Mouse (Mus musculus) forebrain, postnatal 0 days (tissue): ENCODE results near the gene Clcn7. TPM values are rescaled to one million over a fixed set of nuclear protein-coding genes. Genes with fewer than 3 reads are reported as not detected.
A peak's percentile ranks its signal among the peaks of the same experiment; 100 is the strongest.

ENCODE experiments used
- ATAC-seq: fragments of 200-750 bp; cut with Nextera tagmentation; 2 replicates; pipeline ENCODE4 v1.8.0; 2017; ENCODE audit warnings: mild to moderate bottlenecking, moderate library complexity
- DNase-seq: peaks from one replicate; pipeline ENCODE4 v3.0.0-alpha.2; 2015
- H3K27ac ChIP-seq: fragments of 300-500 bp; sonication (generic); 2 replicates; pipeline ENCODE4 v1.5.1; 2014; ENCODE audit warnings: low read depth, mild to moderate bottlenecking, antibody characterized with exemption, low read length, moderate library complexity, mixed read lengths
- H3K27me3 ChIP-seq: fragments of 300-500 bp; sonication (generic); 2 replicates; pipeline ENCODE4 v1.6.1; 2014; ENCODE audit warnings: mild to moderate bottlenecking, low read length, mixed read lengths; ENCODE audit not compliant: insufficient read depth
- H3K36me3 ChIP-seq: fragments of 300-500 bp; sonication (generic); 2 replicates; pipeline ENCODE4 v1.6.1; 2014; ENCODE audit warnings: mild to moderate bottlenecking, moderate library complexity; ENCODE audit not compliant: insufficient read depth
- H3K4me1 ChIP-seq: fragments of 300-500 bp; sonication (generic); 2 replicates; pipeline ENCODE4 v1.6.1; 2014; ENCODE audit warnings: antibody characterized with exemption; ENCODE audit not compliant: insufficient read depth
- H3K4me2 ChIP-seq: fragments of 300-500 bp; sonication (generic); 2 replicates; pipeline ENCODE4 v1.6.1; 2014; ENCODE audit warnings: low read depth, mild to moderate bottlenecking, moderate library complexity
- H3K4me3 ChIP-seq: fragments of 300-500 bp; sonication (generic); 2 replicates; pipeline ENCODE4 v1.5.1; 2014; ENCODE audit warnings: low read depth, low read length, mixed read lengths
- H3K9ac ChIP-seq: fragments of 300-500 bp; sonication (generic); 2 replicates; pipeline ENCODE4 v1.6.1; 2014; ENCODE audit warnings: mild to moderate bottlenecking
- H3K9me3 ChIP-seq: fragments of 300-500 bp; sonication (generic); 2 replicates; pipeline ENCODE4 v1.6.1; 2016; ENCODE audit warnings: low read length
- CTCF ChIP-seq: sonication (generic); IDR thresholded peaks from 2 replicates; pipeline ENCODE4 v1.5.1; 2016; ENCODE audit warnings: antibody characterized with exemption, control low read depth, low read depth
- WGBS: fragments of 180-500 bp; shearing (Covaris S2); extraction: QIAGEN DNeasy Blood & Tissue Kit; methylation state at CpG from one replicate; pipeline ENCODE4 v1.1.7; 2014; 5-methylcytosine and 5-hydroxymethylcytosine counted together
- polyA plus RNA-seq: library from polyadenylated mRNA; unstranded; fragments of >200 nt; fragmentation: Nextera tagmentation; extraction: Ambion mirVana; gene quantifications from 2 replicates; pipeline ENCODE4 v1.2.1, GENCODE M21; 2015
- total RNA-seq: library from RNA; depleted of rRNA; stranded (reverse); fragments of >200 nt; gene quantifications from 2 replicates; pipeline ENCODE4 v1.2.3, GENCODE M21; 2014; rRNA removed

Clcn7 gene
- total RNA-seq (29.2 and 33.1 TPM in 2 replicates), polyA plus RNA-seq (14.8 and 19.0 TPM in 2 replicates)

DNA sequence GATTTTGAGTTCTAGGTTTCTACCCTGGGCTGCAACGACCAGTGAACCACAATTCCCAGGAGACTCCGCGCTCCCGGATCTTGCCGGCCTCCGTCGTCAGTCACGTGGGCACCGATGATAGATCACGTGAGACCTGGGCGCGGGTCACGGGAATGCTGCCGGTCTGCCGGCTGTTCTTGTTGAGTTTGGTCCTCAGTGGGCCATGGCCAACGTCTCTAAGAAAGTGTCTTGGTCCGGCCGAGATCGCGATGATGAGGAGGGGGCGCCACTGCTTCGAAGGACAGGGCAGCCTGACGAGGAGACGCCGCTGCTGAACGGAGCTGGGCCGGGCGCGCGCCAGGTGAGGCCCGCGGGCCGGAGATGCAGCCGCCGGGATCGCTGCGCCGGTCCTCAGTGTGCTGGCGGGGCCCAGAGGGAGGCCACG, at the start of gene Clcn7:
Gene Clcn7, plus strand, starts transcription at position 117 of the 424 bp plus-strand sequence.
- H3K27ac ChIP-seq: peak within 1 kb of the TSS; percentile 73

DNA sequence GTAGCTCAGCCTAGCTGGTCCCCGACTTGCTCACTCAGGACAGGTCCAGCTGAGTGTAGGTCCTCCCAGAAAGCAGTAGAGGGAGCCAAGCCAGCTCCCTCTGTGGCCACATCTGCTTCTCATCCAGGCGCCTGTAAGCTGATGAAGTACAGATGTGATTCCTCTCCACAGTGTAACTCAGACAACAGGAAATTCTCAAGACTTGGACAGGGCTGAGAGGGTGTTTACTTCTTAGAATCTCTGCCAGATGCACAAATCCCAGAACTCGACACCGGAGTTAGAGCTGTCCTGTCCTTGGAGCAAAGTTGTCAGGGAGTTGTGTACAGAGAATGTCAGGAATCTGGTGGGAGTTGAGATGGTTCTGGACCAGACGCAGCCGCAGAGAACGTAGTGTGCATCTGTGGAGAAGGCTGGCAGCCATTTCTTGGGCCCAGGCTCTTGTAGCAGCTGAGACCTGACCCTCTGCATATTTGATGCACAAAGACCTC, 49.7 kb upstream of the Clcn7 start, which contains the start of gene Tmem204:
Gene Tmem204, minus strand, starts transcription at position 148 of the 488 bp plus-strand sequence.
- TF ChIP-seq CTCF: 0 out of 2 replicates have a peak, but pooled peaks have one; percentile 24
- WGBS: 79% methylated on average over 7 of the region's 7 CpGs
- Histone ChIP-seq H3K4me3 (no peak within 1 kb of the TSS), H3K4me1 (no peaks in the 10 kb centered on the region), H3K9ac (no peak within 1 kb of the TSS), H3K27me3 (no peaks in the 10 kb centered on the region), H3K4me2 (no peak within 1 kb of the TSS), H3K27ac (no peak within 1 kb of the TSS), H3K36me3 (peaks cover 22% of the 10 kb centered on the region), H3K9me3 (no peaks in the 10 kb centered on the region)
- DNase-seq: no peak
- peak; percentile 34; the same call in 1 of the 2 replicates for ATAC-seq

More for the DNA sequence above, at the start of gene Clcn7:
- WGBS: 0% methylated on average over 40 of the region's 40 CpGs
- Histone ChIP-seq H3K9me3 (no peaks in the 10 kb centered on the region), H3K4me2 (peak within 1 kb of the TSS; percentile 72), H3K9ac (peak within 1 kb of the TSS; percentile 81), H3K4me1 (peaks cover 9% of the 10 kb centered on the region; the same call in 1 of the 2 replicates), H3K27me3 (no peaks in the 10 kb centered on the region), H3K4me3 (peak within 1 kb of the TSS; percentile 95), H3K36me3 (peaks cover 9% of the 10 kb centered on the region; the same call in 1 of the 2 replicates)
- TF ChIP-seq CTCF: no peak
- DNase-seq (peak; percentile 93), ATAC-seq (peak; percentile 98)

DNA sequence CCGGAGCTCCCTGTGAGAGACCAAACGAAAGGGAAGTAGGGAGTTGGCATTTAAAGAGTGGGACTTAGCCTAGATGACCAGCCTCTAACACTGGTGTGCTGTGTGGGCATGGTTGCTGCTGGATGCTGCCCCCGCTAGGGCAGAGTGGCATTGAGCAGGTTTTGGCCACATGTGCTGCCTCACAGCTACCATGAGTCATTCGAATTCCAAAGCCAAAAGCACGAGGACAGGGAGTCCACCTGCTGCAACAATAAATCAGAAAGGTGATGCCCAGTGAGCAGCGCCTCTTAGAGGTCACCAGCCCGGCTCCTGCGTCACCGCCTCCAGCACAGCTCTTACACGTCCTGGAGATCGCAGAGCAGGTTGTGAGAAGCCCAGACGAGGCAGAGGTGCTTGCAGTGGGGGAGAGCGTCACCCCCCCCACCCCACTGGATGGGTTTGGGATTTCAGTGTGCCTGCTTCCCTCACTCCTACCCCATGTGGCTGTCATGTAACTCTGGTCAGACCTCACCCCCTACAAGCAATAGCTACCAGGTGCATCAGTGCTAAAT, 48.3 kb upstream of the Clcn7 start:
- DNase-seq (no peak), ATAC-seq (no peak)
- Histone ChIP-seq H3K27ac (no peak overlapping the region), H3K4me3 (no peak overlapping the region), H3K4me1 (no peaks in the 10 kb centered on the region), H3K36me3 (peaks cover 31% of the 10 kb centered on the region), H3K9me3 (no peaks in the 10 kb centered on the region), H3K9ac (no peak overlapping the region), H3K4me2 (no peak overlapping the region), H3K27me3 (no peaks in the 10 kb centered on the region)
- TF ChIP-seq CTCF: no peak
- WGBS: 80% methylated on average over 13 of the region's 13 CpGs

DNA sequence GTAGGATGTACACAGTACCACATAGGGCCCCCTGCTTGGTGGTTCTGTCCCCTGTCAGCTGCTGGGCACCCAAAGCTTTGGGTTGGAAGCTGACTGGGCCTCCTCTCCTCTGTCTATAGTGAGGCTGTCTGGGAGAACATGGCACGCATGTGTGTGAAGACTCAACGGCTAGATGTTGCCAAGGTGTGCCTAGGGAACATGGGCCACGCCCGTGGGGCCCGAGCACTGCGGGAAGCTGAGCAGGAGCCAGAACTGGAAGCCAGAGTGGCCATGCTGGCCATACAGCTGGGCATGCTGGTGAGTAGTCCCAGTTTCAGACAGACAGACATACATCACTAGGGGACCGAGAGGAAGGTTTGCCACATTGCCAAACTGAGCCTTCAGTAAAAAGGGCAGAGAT, 46.5 kb upstream of the Clcn7 start:
- H3K4me1 ChIP-seq: no peaks in the 10 kb centered on the region
- no peaks in the 10 kb centered on the region for H3K27me3 ChIP-seq
- no peak overlapping the region for H3K9ac ChIP-seq
- no peak overlapping the region for H3K4me3 ChIP-seq
- no peak for ATAC-seq
- DNase-seq: no peak
- WGBS: 87% methylated on average over 7 of the region's 7 CpGs
- H3K36me3 ChIP-seq: peaks cover 28% of the 10 kb centered on the region
- H3K4me2 ChIP-seq: no peak overlapping the region
- TF ChIP-seq CTCF: no peak
- no peaks in the 10 kb centered on the region for H3K9me3 ChIP-seq
- no peak overlapping the region for H3K27ac ChIP-seq

DNA sequence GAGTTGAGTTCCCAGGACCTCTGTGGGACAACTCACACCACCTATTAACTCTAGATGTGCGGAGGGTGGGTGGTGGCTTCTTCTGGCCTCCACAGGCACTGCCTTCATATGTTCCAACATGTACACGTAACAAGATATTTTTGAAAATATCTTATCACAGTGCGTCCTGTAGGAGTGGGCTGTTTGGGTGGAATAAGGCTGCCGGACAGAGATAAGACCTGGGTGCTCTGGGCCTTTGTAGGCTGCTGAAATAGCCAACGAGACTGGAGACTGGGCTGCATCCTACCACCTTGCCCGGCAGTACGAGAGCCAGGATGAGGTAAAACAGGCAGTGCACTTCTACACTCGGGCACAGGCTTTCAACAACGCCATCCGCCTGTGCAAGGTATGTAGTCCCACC, 44.0 kb upstream of the Clcn7 start:
- 94% methylated on average over 10 of the region's 10 CpGs for WGBS
- H3K4me2 ChIP-seq: no peak overlapping the region
- H3K27me3 ChIP-seq: no peaks in the 10 kb centered on the region
- DNase-seq (no peak), ATAC-seq (no peak)
- H3K4me1 ChIP-seq: no peaks in the 10 kb centered on the region
- no peaks in the 10 kb centered on the region for H3K9me3 ChIP-seq
- H3K36me3 ChIP-seq: peaks cover 48% of the 10 kb centered on the region
- no peak overlapping the region for H3K4me3 ChIP-seq
- no peak overlapping the region for H3K27ac ChIP-seq
- no peak for TF ChIP-seq CTCF
- no peak overlapping the region for H3K9ac ChIP-seq

DNA sequence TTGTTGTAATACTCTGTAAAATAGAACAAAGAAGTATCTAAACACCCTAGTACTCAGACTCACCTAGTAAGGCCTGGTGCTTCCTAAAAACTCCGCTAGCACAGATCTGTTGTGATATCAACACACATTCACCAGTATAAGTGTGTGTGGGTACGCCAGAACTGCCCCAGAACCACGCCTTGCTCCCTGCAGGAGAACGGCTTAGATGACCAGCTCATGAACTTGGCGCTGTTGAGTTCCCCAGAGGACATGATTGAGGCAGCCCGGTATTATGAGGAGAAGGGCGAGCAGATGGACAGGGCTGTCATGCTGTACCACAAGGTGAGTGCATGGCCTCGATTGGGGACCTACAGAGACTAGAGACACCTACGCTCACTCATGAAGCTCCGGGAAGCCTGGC, 42.7 kb upstream of the Clcn7 start:
- Histone ChIP-seq H3K4me2 (no peak overlapping the region), H3K27ac (no peak overlapping the region), H3K4me3 (no peak overlapping the region), H3K36me3 (peaks cover 57% of the 10 kb centered on the region), H3K27me3 (no peaks in the 10 kb centered on the region), H3K4me1 (no peaks in the 10 kb centered on the region), H3K9me3 (no peaks in the 10 kb centered on the region), H3K9ac (no peak overlapping the region)
- ATAC-seq (no peak), DNase-seq (no peak)
- whole genome bisulfite sequencing: 94% methylated on average over 10 of the region's 10 CpGs
- TF ChIP-seq CTCF: no peak

DNA sequence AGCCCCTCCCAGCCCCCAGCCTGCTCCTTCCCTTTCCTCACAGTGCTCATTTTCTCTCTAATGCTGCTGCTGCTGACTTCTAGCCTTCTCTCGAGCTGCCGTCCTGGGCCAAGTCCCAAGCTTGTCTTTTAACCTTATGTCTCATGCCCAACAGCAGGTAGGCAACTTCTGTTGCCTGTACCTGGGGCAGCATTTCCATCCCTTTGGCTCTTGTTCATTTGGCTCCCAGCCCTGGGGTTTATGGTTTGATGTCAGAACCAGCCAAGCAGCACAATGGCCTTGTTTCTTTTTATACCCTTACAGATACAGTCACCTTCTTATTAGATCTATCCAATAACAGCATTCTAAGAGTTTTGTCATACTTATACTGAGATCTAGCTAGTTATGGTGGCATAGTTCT, 37.0 kb upstream of the Clcn7 start:
- H3K9me3 ChIP-seq: no peaks in the 10 kb centered on the region
- H3K4me1 ChIP-seq: no peaks in the 10 kb centered on the region
- DNase-seq (no peak), ATAC-seq (no peak)
- H3K36me3 ChIP-seq: peaks cover 66% of the 10 kb centered on the region
- H3K9ac ChIP-seq: no peak overlapping the region
- H3K27me3 ChIP-seq: no peaks in the 10 kb centered on the region
- no peak for TF ChIP-seq CTCF
- no peak overlapping the region for H3K4me2 ChIP-seq
- no peak overlapping the region for H3K27ac ChIP-seq
- 88% methylated on average over 2 of the region's 2 CpGs for WGBS
- H3K4me3 ChIP-seq: no peak overlapping the region
